Mouse (Mus musculus) hematopoietic multipotent progenitor cell, adult 10-12 weeks (in vitro differentiated cells): Measurements from ENCODE around the gene Mtmr6. TPM values are rescaled to one million over a fixed set of nuclear protein-coding genes. Genes with fewer than 3 reads are reported as not detected.

Source experiments
- polyA plus RNA-seq: library from polyadenylated mRNA; stranded (reverse); fragments of >175 nt; gene quantifications from 2 replicates; pipeline ENCODE4 v1.2.3, GENCODE M21; 2012; ENCODE audit warnings: low replicate concordance

Gene Mtmr6
- polyA plus RNA-seq = 3.6 and 13.6 TPM in 2 replicates

DNA sequence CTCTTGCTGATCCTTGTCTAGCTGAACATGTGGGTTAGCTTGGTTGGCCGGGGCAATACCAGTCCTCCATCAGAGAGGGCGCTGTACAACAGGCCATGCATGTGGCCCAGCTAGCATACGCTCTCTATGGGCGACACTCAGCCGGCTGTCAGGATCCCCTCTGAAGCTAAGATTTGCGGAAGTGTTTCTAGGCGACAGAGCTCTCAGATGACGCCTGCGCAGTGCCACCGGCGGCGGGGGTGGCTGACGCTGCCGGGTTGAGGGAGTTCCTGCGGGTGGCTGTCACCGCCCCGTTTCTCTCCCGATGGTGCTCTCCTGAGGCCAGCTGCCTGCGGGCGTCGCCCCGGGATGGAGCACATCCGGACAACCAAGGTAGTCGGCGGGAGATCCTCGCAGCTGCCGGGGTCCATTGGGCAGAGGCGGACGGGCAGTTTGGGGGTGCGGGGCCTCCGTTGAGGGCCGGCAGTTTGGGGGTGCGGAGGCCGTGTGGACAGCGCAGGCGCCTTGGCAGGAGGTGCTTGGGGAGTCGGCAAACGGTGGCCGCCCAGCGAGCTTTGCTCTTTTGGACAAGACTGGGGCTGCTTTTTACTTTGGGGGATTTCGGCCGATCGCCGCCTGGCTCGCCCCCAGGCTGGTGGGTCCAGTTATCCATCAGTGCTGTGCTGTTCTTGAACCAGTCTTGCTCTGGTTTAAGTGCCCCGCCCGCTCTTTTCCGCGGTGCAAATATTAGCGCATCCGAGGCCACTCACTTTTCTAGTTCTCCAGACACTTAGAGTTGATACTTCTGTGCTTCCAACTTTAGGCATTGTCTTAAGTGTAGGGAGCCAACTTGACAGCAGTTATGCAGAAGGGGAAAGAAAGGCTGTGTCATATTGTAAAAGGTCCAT lies at the start of gene Mtmr6:
Mtmr6 (plus strand) TSS at position 239 of the 887 bp plus-strand sequence.

DNA sequence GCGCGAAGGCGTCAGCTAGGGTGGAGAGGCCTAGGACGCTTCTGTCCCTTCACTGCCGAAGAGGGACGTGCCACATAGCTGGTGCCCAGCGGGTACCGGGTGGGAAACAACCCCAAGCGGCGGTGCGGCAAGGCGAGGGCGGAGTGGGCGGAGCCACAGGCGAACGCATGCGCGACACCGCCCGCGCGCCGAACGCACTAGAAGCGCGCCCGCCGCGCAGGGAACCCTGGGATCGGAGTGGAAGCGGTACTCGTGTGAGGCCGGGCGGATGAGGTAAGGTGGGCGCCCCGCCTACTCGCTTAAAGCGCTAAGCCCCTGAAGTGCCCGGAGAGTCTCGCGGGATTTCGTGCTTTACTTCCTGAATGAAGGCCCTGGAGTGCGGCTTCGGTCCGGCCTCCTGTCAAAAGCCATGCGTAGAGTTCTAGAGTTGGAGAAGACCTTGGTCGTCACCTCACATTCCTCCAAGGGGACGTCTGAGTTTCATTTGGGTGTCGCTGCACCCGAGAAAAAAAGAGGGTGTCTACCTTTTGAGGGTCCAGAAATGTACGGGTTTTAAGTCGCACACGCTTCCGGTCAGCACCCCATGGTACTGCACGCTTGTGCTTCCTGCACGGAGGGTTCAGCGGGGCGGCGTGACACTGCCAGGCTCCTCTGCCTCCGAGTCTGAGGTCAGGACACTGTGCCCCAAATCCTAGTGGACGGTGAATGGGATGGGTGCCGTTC lies 13.6 kb upstream of the Mtmr6 start, which contains the start of the genes Nupl1 and Gm49336:
Nupl1 (minus strand) TSS at position 151 of the 723 bp plus-strand sequence.
Gm49336 (minus strand) TSS at position 227 of the 723 bp plus-strand sequence.

Other genes with a start within 250 kb of the Mtmr6 start
- 0.30 and 1.1 TPM in 2 replicates for gene Atp8a2, start 68.0 kb upstream of the Mtmr6 start, polyA plus RNA-seq
- not detected in 2 replicates for gene Nupl1, start 13.8 kb upstream of the Mtmr6 start, polyA plus RNA-seq
- 6.5 and 11.1 TPM in 2 replicates for gene Gm49336, start 13.7 kb upstream of the Mtmr6 start, polyA plus RNA-seq
- gene Amer2, start 108.0 kb downstream of the Mtmr6 start, polyA plus RNA-seq = 0.58 and 1.2 TPM in 2 replicates